Mouse (Mus musculus) B cell, adult 67 days (primary cell): ENCODE data around the gene Vmn1r126. TPM values are rescaled to one million over a fixed set of nuclear protein-coding genes. Genes with fewer than 3 reads are reported as not detected.

Experiments
- total RNA-seq, 2 experiments: library from RNA; stranded (reverse); gene quantifications; 4 replicates each; pipeline ENCODE4 v1.2.4; 2023

Vmn1r126 gene
- not detected for total RNA-seq

DNA sequence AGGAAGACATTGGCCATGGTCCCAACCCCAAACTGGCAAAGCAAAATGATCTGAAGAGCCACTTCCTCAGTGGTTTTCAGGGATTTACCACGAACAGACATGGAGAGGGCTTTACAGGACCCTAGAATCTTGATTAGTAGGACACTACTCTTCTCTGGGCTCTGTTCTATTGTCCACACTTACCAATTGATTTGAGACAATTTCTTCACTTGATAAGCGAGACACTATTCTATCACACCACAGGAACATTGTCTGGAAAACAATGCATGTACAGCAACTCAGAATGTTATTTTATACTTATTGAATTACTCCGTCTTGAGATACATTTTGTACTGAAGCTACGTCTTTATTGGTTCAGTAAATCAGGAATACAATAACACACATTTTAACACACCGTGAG, at the start of gene Vmn1r126:
TSS of gene Vmn1r126 (minus strand) at position 101 of the 400 bp plus-strand sequence.

DNA sequence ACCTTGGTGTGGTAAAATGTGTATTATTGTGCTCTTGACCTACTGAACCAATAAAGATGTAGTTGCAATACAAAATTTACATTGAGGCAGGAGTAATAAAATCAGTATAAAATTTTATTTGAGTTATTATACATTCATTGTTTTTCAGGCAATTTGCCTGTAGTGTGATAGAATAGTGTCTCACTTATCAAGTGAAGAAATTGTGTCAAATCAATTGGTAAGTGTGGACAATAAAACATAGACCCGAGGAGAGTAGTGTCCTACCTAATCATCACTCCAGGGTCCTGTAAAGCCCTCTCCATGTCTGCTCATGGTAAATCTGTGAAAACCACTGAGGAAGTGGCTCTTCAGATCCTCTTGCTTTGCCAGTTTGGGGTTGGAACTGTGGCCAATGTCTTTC, 47.8 kb upstream of the Vmn1r126 start, which contains the start of gene Vmn1r128:
TSS of gene Vmn1r128 (plus strand) at position 301 of the 400 bp plus-strand sequence.

DNA sequence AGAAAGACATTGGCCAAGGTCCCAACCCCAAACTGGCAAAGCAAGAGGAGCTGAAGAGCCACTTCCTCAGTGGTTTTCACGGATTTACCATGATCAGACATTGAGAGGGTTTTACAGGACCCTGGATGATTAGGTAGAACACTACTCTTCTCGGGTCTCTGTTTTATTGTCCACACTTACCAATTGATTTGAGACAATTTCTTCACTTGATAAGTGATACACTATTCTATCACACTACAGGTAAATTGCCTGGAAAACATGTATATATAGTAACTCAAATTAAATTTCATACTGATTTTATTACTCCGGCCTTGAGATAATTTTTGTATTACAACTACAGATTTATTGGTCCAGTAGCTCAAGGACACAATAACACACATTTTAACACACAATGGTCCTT, 18.5 kb upstream of the Vmn1r126 start, which contains the start of gene Vmn1r127:
TSS of gene Vmn1r127 (minus strand) at position 101 of the 400 bp plus-strand sequence.

DNA sequence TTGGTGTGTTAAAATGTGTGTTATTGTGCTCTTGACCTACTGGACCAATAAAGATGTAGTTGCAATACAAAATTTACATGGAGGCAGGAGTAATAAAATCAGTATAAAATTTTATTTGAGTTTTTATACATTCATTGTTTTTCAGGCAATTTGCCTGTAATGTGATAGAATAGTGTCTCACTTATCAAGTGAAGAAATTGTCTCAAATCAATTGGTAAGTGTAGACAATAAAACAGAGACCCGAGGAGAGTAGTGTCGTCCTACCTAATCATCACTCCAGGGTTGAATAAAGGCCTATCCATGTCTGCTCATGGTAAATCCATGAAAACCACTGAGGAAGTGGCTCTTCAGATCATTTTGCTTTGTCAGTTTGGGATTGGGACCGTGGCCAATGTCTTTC, 29.4 kb downstream of the Vmn1r126 start, which contains the start of gene Vmn1r125:
TSS of gene Vmn1r125 (plus strand) at position 301 of the 400 bp plus-strand sequence.

DNA sequence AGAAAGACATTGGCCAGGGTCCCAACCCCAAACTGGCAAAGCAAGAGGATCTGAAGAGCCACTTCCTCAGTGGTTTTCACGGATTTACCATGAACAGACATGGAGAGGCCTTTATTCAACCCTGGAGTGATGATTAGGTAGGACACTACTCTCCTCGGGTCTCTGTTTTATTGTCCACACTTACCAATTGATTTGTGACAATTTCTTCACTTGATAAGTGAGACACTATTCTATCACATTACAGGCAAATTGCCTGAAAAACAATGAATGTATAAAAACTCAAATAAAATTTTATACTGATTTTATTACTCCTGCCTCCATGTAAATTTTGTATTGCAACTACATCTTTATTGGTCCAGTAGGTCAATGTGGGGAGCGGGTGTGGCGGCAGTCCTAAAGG, 40.8 kb downstream of the Vmn1r126 start, which contains the start of gene Vmn1r124:
TSS of gene Vmn1r124 (minus strand) at position 101 of the 400 bp plus-strand sequence.

Other genes starting within 250 kb of the Vmn1r126 start
- gene Vmn1r120, start 247.7 kb downstream of the Vmn1r126 start, total RNA-seq, result not detected
- not detected for gene Vmn1r121, start 203.0 kb downstream of the Vmn1r126 start, total RNA-seq
- not detected for gene Vmn1r122, start 167.3 kb downstream of the Vmn1r126 start, total RNA-seq
- gene Vmn1r123, start 139.3 kb downstream of the Vmn1r126 start, total RNA-seq, result not detected
- not detected for gene Gm5157, start 111.0 kb downstream of the Vmn1r126 start, total RNA-seq
- gene Vmn1r124, start 40.9 kb downstream of the Vmn1r126 start, total RNA-seq, result not detected
- not detected for gene Vmn1r125, start 29.3 kb downstream of the Vmn1r126 start, total RNA-seq
- gene Vmn1r127, start 18.4 kb upstream of the Vmn1r126 start, total RNA-seq, result not detected
- gene Vmn1r128, start 47.9 kb upstream of the Vmn1r126 start, total RNA-seq, result not detected
- not detected for gene Vmn1r129, start 59.8 kb upstream of the Vmn1r126 start, total RNA-seq
- gene Gm6882, start 131.3 kb upstream of the Vmn1r126 start, total RNA-seq, result not detected
- not detected for gene Vmn1r130, start 210.3 kb upstream of the Vmn1r126 start, total RNA-seq
- gene Vmn1r131, start 244.6 kb upstream of the Vmn1r126 start, total RNA-seq, result not detected